Mouse (Mus musculus) cortical plate, adult 2 months (tissue): ENCODE results near the gene Prl8a2. TPM values are rescaled to one million over a fixed set of nuclear protein-coding genes. Genes with fewer than 3 reads are reported as not detected.

ENCODE experiments used
- H3K27ac ChIP-seq: fragments of 200-500 bp; 2 replicates; pipeline ENCODE4 v1.5.1; 2012; ENCODE audit warnings: low read length, control low read depth, inconsistent platforms; ENCODE audit not compliant: insufficient read depth
- H3K4me1 ChIP-seq: fragments of 200-500 bp; 2 replicates; pipeline ENCODE4 v1.6.1; 2011; ENCODE audit warnings: low read length; ENCODE audit not compliant: control insufficient read depth, insufficient read depth
- H3K4me3 ChIP-seq: fragments of 200-500 bp; 2 replicates; pipeline ENCODE4 v1.5.1; 2011; ENCODE audit warnings: mild to moderate bottlenecking, low read length, control low read depth; ENCODE audit not compliant: insufficient read depth
- CTCF ChIP-seq: fragments of 200-500 bp; IDR thresholded peaks from 2 replicates; pipeline ENCODE4 v1.5.1; 2011; ENCODE audit warnings: mild to moderate bottlenecking, control low read depth, low read length; ENCODE audit not compliant: insufficient read depth; ENCODE audit errors: extremely low read depth
- POLR2A ChIP-seq: fragments of 200-500 bp; IDR thresholded peaks from 2 replicates; pipeline ENCODE4 v1.6.1; 2011; ENCODE audit warnings: mild to moderate bottlenecking, low read length, control low read depth; ENCODE audit not compliant: insufficient read depth; ENCODE audit errors: extremely low read depth
- polyA plus RNA-seq: library from polyadenylated mRNA; depleted of rRNA; stranded (reverse); fragments of >200 nt; gene quantifications from 2 replicates; pipeline ENCODE4 v1.2.3, GENCODE M21; 2012; rRNA removed

Prl8a2 gene
- polyA plus RNA-seq = 0.11 TPM in 1 of 2 replicates, not detected in the other

DNA sequence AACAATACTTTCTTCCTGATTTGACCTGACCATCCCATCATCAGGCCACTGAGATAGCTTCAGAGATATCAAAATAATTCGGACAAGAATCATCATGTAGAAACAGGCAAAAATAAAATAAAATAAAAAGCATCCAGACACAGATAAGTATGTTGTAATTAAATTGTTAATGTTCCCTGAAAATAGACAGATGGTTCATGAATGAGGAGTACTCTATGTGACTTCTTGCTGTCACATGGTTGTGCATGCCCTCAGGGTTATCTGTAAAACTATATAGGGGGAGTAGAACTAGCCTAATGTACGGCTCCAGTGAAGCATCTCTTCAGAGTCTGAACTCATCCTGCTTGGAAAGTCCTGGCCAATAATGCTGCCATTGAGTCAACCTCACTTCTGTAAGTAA lies at the start of gene Prl8a2:
Gene Prl8a2 (plus strand): TSS at position 301 of the 400 bp plus-strand sequence.
- TF ChIP-seq CTCF (no peak), POLR2A (no peak)

DNA sequence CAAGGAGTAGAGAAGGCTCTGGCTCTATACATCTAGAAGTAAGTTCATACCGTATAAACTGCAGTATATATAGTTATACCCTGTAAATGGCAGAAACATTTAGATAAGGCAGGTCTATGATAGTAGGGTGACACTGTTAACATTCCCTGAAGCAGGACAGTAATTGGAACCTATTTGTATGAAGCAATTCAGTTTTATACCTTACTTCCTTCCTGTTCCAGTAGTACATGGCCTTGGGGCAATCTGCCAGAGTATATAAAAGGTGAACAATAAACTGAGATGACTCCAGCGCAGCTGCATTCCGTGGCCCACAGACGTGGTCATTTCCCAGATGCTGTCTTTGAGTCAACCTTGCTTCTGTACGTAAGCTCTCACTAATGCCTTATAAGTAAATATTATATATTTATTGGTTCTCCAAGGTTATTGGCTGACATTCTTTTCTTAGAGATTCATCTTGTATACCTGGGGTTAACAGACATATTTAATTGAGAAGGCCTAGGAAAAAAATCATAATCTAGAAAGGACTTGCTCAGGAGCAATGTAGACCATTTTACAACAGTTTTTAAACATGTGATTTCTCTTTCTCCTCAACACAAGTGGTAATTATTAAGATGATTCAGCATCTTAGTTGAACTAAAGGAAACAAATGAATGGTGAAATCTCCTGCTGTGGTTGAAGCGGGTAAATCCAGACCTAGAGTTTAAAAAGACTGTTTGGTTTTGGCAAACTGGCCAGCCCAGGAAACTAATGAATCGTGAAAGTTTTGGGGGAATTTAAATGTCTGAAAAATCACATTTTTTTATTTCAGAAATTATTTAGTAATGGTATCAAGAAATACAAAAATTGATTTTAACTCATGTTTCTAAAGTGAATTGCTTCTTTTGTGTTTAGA lies 32.9 kb upstream of the Prl8a2 start, which contains the start of gene Prl6a1:
Gene Prl6a1 (plus strand): TSS at position 294 of the 892 bp plus-strand sequence.
- no peak for TF ChIP-seq CTCF
- no peak for TF ChIP-seq POLR2A
- H3K4me1 ChIP-seq = no peaks in the 10 kb centered on the region
- H3K4me3 ChIP-seq = no peak within 1 kb of the TSS
- H3K27ac ChIP-seq = no peak within 1 kb of the TSS

More for the DNA sequence above, at the start of gene Prl8a2:
- no peak within 1 kb of the TSS for H3K4me3 ChIP-seq
- no peaks in the 10 kb centered on the region for H3K4me1 ChIP-seq
- no peak within 1 kb of the TSS for H3K27ac ChIP-seq

DNA sequence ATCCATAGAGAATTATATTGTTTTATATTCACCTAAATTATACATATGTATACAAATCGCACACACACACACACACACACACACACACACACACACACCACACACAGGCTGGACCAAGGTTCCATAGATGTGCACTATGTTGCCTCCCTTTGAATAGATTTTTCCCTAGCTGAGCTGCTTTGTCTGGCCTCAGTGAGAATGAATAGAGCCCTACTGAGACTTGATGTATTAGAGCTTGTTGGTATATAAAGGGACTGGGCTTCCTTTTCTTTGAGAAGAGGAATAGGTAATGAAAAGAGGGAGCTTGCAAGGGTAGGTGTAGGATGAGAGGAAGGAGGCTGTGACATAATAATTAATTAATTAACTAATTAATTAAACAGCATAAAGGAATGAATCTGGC lies 10.5 kb upstream of the Prl8a2 start:
- Histone ChIP-seq H3K4me3 (no peak overlapping the region), H3K27ac (no peak overlapping the region), H3K4me1 (no peaks in the 10 kb centered on the region)
- TF ChIP-seq CTCF = no peak
- TF ChIP-seq POLR2A = no peak

DNA sequence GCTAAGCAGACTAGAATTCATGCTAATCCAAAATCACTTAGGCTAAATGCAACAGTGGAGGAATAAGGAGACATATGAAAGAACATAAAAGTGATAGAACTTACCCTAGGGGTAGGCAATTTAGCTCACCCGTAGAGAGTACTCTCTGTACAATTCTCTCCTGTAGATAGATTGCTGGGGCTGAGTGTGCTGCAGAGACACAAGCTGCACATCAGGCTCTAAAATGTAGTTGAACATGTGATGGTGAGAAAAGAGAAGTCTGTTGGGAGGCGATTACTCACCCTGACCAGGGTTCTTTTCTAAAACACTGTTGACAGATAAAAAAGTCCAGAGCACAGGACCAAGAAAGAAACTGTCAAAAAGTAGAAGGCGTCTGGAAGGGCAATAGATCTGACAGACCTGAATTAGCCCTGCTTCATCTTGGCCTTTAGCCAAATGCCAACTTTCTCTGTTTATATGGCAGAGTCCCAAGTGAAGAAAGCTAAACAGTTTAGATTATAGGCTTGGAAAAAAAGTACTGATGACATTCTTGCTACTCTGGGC lies 2.7 kb upstream of the Prl8a2 start:
- Histone ChIP-seq H3K4me3 (no peak overlapping the region), H3K4me1 (no peaks in the 10 kb centered on the region), H3K27ac (no peak overlapping the region)
- no peak for TF ChIP-seq POLR2A
- no peak for TF ChIP-seq CTCF

DNA sequence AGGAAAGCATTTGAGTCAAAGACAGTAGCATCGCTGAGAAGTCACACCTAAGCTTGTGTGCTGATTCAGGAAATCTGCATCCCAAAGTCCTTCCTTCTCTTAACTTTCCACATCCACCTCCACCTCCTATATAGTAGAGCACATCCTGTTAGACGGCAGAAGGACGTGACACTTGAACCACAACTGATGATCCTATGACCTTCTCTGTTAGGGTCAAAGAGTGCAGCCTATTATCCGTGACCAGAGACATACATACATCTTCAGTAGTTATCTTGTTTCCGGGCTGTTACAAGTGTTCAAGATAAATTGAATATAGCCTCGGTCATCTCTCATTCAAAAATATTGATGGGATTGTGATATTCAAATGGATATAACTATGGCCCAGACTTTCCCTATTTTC lies 45.3 kb downstream of the Prl8a2 start, which contains the start of gene Prl2b1:
Gene Prl2b1 (minus strand): TSS at position 101 of the 400 bp plus-strand sequence.
- Histone ChIP-seq H3K27ac (no peak within 1 kb of the TSS), H3K4me3 (no peak within 1 kb of the TSS), H3K4me1 (no peaks in the 10 kb centered on the region)
- TF ChIP-seq CTCF (no peak), POLR2A (no peak)

DNA sequence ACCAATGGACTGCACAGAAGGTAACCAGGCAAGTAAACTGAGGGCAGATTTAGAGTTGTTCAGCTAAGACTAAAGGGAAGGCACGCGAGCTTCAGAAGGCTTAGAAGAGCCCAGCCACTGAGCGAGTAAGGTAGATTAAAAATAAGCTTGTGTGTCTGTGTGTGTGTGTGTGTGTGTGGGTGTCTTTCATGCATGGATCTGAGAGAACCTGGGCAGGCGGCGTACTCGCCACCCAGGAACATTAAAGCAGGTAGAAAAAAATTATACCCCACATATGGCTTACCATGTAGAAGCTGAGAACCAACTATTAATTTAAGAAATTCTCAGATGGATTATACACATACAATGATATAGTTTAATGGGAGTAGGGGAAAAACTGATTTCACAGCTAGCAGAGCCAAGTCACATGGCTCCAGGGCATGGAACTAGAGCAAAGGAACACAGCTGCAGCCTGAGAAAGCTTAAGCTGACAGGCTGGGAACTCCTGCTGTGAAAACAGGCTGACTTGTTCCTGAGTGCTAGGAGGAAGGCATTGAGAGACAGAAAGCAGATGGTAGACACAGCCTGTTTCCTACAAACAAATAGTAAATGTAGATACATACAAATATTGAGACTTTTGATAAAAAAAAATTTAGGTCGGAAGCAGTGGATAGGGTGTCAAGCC lies 53.7 kb downstream of the Prl8a2 start:
- no peak for TF ChIP-seq POLR2A
- no peak for TF ChIP-seq CTCF
- H3K4me3 ChIP-seq = no peak overlapping the region

More for the DNA sequence above, 53.7 kb downstream of the Prl8a2 start:
- H3K4me1 ChIP-seq = no peaks in the 10 kb centered on the region
- no peak overlapping the region for H3K27ac ChIP-seq

Other genes starting within 250 kb of the Prl8a2 start
- gene Prl3d2, start 224.0 kb upstream of the Prl8a2 start, polyA plus RNA-seq = not detected in 2 replicates
- gene Prl3d3, start 188.9 kb upstream of the Prl8a2 start, polyA plus RNA-seq = not detected in 2 replicates
- not detected in 2 replicates for gene Prl3c1, start 149.0 kb upstream of the Prl8a2 start, polyA plus RNA-seq
- 0.17 and 0.21 TPM in 2 replicates for gene Prl3b1, start 103.8 kb upstream of the Prl8a2 start, polyA plus RNA-seq
- not detected in 2 replicates for gene Prl3a1, start 86.2 kb upstream of the Prl8a2 start, polyA plus RNA-seq
- not detected in 2 replicates for gene Prl6a1, start 33.0 kb upstream of the Prl8a2 start, polyA plus RNA-seq
- not detected in 2 replicates for gene Prl2b1, start 45.2 kb downstream of the Prl8a2 start, polyA plus RNA-seq
- gene Prl8a6, start 93.0 kb downstream of the Prl8a2 start, polyA plus RNA-seq = not detected in 2 replicates
- gene Prl8a8, start 167.5 kb downstream of the Prl8a2 start, polyA plus RNA-seq = not detected in 2 replicates
- not detected in 2 replicates for gene Prl8a9, start 218.9 kb downstream of the Prl8a2 start, polyA plus RNA-seq
- gene Prl8a1, start 236.5 kb downstream of the Prl8a2 start, polyA plus RNA-seq = not detected in 2 replicates